Mouse (Mus musculus): Measurements from ENCODE around the gene Emc1. TPM values are rescaled to one million over a fixed set of nuclear protein-coding genes. Genes with fewer than 3 reads are reported as not detected.

The Emc1 gene
- total RNA-seq, 2 experiments from 2014 or later: 34.8 to 39.5 TPM

Small RNA genes lying within 50 kb of the gene (microRNA-seq; reads per million reads assigned to microRNA genes)
- gene Gm24245 (not detected), gene Gm25732 (not detected)

Other genes with a start within 250 kb of the Emc1 start
- gene Minos1, start 221.5 kb upstream of the Emc1 start, total RNA-seq (2021): 100 to 1,000 TPM; 344 to 382 TPM
- gene Capzb, start 159.7 kb upstream of the Emc1 start, total RNA-seq (2021): 100 to 1,000 TPM; 445 to 463 TPM
- 1 to 10 TPM; 4.2 to 4.7 TPM for gene Pqlc2, start 41.9 kb upstream of the Emc1 start, total RNA-seq (2021)
- 10 to 100 TPM; 32.5 to 33.3 TPM for gene Akr7a5, start 41.8 kb upstream of the Emc1 start, total RNA-seq (2021)
- 10 to 100 TPM; 42.0 to 44.0 TPM for gene Mrto4, start within 50 bp of the Emc1 start, total RNA-seq (2021)
- gene Ubr4, start within 50 bp of the Emc1 start, total RNA-seq (2021): 100 to 1,000 TPM; 115 to 122 TPM
- 10 to 100 TPM; 11.5 to 11.8 TPM for gene Iffo2, start 178.0 kb downstream of the Emc1 start, total RNA-seq (2021)